Mouse (Mus musculus) hematopoietic stem cell, adult 5-6 weeks (primary cell): ENCODE measurements around the gene Syt16. TPM values are rescaled to one million over a fixed set of nuclear protein-coding genes. Genes with fewer than 3 reads are reported as not detected.

Experiments used
- ATAC-seq, 2 experiments: fragments of 125-278 bp in 1 of 2; replicated peaks in 1 of 2; 2 replicates each; pipeline ENCODE4 v1.8.0; 2016 to 2017; ENCODE audit warnings: inconsistent platforms in 2 of 2, mild to moderate bottlenecking in 2 of 2, moderate number of reproducible peaks in 2 of 2, low read depth in 1 of 2, moderate TSS enrichment in 1 of 2; ENCODE audit not compliant: low FRiP score in 2 of 2, poor library complexity in 2 of 2, severe bottlenecking in 2 of 2, insufficient read depth in 1 of 2, low TSS enrichment in 1 of 2
- total RNA-seq: library from RNA; stranded (forward); fragments of 172-1452, 232-1000 nt; gene quantifications from 2 replicates; pipeline ENCODE4 v1.2.3, GENCODE M21; 2017

The Syt16 gene
- total RNA-seq, 1 experiment from 2014 or later = not detected

DNA sequence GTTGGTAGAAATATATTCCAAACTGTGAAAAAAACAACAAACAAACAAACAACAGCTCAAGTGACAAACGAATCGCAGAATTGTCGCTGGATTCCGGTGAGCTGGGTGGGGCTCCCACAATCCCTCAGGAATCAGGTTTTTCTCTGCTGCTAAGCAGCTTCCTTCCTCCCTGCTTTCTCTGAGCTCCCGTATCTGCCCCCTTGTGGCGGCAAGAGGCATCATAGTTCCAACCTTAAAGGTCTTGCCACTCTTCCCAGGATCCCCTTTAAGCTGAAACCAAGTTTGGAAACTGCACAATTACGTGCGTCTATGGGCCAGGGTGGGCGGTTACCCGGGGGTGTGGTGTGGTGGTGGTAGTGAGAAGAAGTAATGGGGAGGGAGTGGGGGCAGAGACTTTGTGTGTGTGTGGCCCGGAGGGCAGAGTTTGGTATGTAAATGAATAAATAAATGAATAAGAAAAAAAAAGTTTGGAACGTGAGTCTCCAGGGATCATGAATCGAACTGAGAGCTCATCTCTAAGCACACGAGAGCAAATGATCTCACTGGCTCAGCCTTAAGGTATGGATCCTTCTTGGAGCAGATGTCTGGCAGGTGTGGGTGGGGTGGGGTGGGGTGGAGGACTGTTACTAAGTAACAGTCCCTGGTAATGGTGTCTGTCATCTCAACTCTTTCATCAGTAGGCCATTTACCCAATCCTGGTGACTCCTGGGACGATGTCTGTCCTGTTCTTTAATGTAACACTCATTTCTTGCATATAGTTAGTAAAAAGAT is 319.7 kb downstream of the Syt16 start:
- ATAC-seq = peak; percentile 72 to 84

DNA sequence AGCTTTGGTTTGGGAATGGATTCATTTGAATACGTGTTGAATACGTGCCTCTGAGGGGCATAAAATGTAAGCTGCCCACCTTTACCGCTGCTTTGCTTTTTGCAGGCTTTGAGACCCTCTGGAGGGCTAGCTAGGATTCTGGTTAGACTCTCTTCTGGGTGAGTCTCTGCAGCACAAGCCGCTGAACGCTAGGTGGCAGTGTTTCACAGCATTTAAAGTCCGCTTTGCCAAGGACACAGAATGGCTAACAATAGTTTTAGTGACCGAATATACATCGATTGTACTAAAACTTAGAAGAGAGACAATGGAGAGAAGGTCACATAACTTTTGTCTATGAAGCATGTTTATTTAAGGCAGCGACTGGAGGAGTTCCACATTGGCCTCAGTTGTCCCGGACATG is 322.9 kb downstream of the Syt16 start:
- peak in 1 of 2 experiments; percentile 77; a peak in 3 of 4 replicates for ATAC-seq

DNA sequence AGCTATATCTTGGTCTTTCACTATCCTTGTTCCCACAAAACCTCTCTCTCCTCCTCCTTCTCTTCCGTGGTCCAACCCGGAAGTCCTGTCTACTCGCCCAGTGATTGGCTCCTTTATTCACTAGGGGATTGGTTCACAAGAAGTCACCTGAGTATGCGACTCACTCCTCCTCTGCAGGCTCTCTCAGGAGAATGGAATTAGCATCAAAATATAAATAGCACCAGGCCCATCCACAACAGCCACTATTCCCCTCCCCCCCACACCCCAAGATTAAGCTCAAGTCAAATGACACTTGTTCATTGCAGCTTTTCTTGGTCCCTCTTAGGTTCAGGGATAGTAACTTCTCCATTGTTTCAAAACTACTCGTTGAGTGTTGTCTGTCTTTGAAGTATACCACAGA is 324.5 kb downstream of the Syt16 start:
- no peak for ATAC-seq

Other genes starting within 250 kb of the Syt16 start
- gene Hif1a, start 96.3 kb upstream of the Syt16 start, total RNA-seq = 76.3 and 89.3 TPM in 2 replicates
- gene Gm49321, start 60.0 kb upstream of the Syt16 start, total RNA-seq = not detected in 2 replicates
- gene Snapc1, start 33.2 kb upstream of the Syt16 start, total RNA-seq = 13.3 and 20.6 TPM in 2 replicates